Mouse (Mus musculus): ENCODE results near the gene Ppp1r3d.

DNA sequence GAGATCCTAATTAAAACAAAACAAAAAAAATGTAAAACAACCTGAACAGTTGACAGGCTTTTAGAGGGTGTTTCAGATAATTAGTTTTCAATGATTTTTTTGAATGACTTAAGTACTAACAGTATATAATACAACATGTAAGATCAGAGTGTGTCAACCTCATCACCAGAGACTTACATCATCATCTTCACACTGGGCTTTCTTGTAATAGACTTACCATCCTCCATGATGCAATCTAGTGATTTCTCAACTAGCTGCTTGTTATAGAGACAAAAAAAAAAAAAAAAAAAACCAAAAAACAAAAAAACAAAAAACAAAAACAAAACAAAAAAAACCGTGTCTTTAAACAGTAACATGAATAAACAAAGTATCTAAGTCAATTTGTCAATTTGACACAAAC lies 5.2 kb downstream of the Ppp1r3d start:
- no peak for TF ChIP-seq CTCF (IDR thresholded peaks at IDR 0.05; ENCODE audit: extremely low read depth, insufficient read length, insufficient replicate concordance, low read depth, low read length)
- no peak for TF ChIP-seq POLR2A (IDR thresholded peaks at IDR 0.05; ENCODE audit: low read depth, low read length)
